Mouse (Mus musculus) cerebral cortex, adult 2 months (tissue): ENCODE results near the gene C2cd2l.

ENCODE experiments used
- whole genome bisulfite sequencing: fragments of 180-500 bp; shearing (Covaris S2); methylation state at CpG from one replicate; pipeline ENCODE4 v1.1.7; 2018; 5-methylcytosine and 5-hydroxymethylcytosine counted together

The C2cd2l gene

DNA sequence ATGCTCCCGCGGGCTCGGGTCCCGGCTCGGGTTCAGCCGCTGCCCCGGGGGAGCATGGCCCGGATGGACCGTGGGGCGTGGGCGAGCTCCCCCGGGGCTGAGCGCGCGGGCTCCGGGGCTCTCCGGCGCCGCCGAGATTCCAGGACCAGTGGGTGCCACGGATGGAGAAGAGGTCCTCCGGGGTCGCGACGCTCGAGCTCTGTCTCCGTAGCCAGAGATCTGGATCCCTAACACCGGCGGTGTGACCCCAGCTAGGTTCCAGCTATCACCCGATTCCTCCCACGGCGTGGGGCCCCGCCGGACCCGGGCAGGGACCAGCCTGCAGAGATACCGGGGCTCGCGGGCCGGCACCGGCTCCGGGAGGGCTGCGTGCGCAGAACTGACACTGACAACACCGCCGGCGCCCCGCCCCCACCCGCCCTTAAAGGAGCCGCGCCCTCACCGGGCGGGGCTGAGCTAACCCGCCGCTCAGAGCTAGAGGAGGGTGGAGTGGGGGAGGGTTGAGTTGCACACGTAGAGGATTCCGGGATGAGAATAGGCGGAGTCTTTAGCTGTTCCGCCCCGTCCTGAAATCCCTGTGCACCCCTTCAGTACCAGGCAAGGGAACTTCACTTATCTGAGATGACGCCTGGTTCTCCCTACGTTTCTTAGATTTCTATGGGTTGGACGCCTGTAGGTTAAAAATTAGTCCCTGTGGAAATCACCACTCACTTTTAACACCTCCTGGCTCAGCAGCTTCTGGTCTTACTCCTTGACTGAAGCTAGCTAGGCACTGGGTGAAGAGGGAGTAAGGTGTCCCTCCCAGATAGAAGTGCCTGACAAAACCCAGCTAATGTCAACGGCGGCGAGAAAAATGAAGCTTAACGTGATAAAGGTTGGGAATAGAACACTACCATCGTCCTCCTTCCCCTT, at the start of gene C2cd2l:
Gene C2cd2l, minus strand, starts transcription at position 399 of the 912 bp plus-strand sequence.
- WGBS = under 1% methylated on average over 67 of the region's 67 CpGs

DNA sequence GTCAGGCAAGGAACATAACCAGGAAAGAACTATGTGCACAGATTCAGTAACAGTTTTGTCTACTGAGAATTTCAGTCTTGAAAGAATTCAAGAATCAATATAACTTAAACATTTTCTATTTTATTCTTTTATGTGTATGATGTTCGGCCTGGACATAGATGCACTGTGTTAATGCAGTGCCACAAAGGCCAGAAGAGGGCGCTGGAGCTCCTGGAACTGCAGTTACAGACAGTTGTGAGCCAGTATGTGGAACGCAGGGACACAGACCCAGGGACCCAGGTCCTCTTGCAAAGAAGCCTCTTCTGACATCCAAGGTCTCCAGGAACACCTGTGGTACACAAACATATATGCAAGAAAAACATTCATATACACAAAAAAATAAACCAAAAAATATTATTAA, 44.4 kb upstream of the C2cd2l start:
- WGBS = 63% methylated on average over 3 of the region's 3 CpGs

DNA sequence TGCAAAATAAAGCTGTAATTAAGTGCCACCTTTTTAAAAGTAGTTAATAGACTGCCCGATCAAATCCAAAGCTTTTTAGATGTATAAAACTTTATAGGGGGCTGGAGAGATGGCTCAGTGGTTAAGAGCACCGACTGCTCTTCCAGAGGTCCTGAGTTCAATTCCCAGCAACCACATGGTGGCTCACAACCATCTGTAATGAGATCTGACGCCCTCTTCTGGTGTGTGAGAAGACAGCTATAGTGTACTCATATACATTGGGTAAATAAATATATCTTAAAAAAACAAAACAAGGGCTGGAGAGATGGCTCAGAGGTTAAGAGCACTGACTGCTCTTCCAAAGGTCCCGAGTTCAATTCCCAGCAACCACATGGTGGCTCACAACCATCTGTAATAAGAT, 41.8 kb upstream of the C2cd2l start:
- WGBS = 34% methylated on average over 4 of the region's 4 CpGs

GRCm38 (mm10) chr9:44361190-44361917, 41.3 kb upstream of the C2cd2l start, which contains the start of gene Vps11:
Gene Vps11 (minus strand): TSS chr9:44361670.
- WGBS = under 1% methylated on average over 44 of the region's 44 CpGs

- WGBS = 68% methylated on average over 4 of the region's 4 CpGs
These were observed 37.1 kb upstream of the C2cd2l start for GRCm38 (mm10) chr9:44357207-44357606.

DNA sequence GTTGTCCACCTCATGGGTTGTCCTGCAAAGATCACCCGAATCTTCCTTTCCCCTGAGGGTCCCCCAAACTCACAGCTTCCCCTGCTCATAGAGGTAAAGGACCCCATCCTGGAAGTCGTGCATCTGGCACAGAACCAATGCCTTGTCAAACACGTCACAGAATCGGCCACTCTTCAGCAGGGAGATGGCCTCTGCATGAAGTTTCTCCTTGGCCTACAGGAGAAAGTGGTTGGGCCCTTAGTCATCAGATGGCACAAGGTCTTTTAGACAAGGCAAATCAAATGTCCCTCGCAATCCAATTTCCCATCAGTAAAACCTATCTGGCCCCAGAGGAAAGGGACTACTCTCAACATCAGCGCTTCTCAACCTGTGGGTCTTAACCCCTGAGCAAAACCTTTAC, 33.1 kb upstream of the C2cd2l start:
- 89% methylated on average over 6 of the region's 6 CpGs for WGBS

DNA sequence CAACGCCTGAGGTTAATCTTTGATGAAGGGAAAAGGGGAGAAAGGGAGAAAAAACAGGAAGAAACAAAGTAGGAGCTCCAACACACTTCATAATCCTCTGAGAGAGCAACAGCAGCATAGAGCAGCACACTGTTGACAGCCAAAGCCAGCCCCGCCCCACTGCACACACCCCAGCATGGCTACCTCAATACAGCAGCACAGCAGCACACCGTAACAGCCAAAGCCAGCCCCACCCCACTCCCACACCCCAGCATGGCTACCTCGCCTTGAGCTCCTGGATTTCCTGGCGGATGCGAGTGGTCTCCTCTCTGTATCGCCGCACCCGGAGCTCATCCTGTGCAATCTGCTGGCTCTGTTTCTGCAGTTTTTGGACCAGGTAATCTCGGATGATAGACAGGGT, 32.3 kb upstream of the C2cd2l start:
- 87% methylated on average over 10 of the region's 10 CpGs for WGBS

DNA sequence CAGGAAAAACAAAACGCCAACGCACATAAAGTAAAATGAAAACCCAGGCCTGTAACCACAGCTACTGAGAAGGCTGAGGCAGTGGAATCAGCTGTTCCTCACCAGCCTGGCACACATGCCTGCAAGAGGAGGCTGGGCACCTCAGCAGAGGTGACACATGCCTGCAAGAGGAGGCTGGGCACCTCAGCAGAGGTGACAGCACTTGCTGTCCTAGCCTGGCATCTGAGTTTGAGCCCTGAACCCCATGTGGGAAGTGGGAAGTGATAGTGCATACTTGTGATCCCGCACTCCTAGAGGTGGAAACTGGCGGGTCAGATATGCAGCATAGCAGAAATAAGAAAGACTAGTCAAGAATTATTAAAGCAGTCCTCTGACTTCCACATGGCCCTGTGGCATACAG, 31.3 kb upstream of the C2cd2l start:
- 88% methylated on average over 4 of the region's 4 CpGs for WGBS

DNA sequence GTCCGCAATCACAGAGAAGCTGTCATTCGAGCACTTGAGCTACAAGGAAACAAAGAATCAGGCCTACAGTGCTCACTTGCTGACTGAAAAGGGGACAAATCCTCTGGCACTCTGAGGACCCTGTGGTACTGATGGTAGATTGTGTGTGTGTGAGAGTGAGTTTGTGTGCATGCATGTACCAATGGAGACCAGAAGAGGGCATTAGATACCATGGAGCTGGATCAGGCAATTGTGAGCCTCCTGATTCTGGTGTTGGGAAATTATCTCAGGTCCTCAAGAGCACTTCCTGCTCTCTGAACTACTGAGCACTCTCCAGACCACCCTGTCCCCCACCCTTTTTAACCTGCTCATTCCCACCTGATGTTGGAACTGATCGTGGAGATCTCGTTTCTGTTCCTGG, 28.5 kb upstream of the C2cd2l start:
- 96% methylated on average over 4 of the region's 4 CpGs for WGBS

DNA sequence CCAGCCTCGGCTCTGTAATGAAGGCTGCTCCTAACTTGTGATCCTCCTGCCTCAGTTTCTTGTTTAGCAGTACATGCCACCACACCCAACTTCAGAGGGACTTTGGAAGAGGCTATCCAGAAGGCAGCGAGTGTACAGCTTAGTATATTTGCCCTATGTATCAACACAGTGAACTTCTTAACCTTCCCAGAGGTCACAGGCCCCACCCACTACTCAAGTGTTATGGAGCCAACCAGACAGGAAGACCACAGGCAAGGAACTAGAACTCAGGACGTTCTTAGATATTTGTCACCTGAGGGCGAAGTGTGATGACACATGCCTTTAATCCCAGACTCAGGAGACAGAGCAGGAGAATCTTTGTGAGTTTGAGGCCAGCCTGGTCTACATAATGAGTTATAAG, 27.5 kb upstream of the C2cd2l start:
- 85% methylated on average over 4 of the region's 4 CpGs for WGBS

GRCm38 (mm10) chr9:44347166-44347565, 27.1 kb upstream of the C2cd2l start:
- 87% methylated on average over 9 of the region's 9 CpGs for WGBS

GRCm38 (mm10) chr9:44345570-44346433, 25.7 kb upstream of the C2cd2l start:
- WGBS = 70% methylated on average over 6 of the region's 6 CpGs

- under 1% methylated on average over 39 of the region's 39 CpGs for WGBS
These were observed 23.8 kb upstream of the C2cd2l start, which contains the start of gene Hmbs for GRCm38 (mm10) chr9:44343781-44344421. Gene Hmbs (minus strand): TSS chr9:44344228.

DNA sequence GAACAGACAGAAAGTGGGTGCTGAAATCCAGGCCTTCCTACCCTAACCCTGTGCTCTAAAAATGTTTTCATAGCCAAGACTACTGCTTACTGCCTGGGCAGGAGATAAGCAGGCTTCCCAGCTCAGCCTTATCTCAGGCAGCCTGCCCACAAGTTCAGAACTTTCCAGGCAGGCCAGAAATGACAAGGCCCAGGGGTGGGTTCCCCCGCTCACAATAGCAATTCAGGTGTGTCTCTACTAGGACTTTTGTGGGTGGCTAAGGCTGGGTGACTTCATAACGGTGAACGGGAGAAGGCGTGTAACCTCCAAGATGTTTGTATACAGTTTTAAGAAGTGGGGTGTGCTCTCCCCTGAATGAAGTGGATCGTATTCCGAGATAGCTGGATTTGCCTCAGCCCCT, 23.2 kb upstream of the C2cd2l start:
- 7% methylated on average over 6 of the region's 6 CpGs for WGBS

GRCm38 (mm10) chr9:44342605-44343004, 22.5 kb upstream of the C2cd2l start:
- 89% methylated on average over 1 of the region's 1 CpGs for WGBS

DNA sequence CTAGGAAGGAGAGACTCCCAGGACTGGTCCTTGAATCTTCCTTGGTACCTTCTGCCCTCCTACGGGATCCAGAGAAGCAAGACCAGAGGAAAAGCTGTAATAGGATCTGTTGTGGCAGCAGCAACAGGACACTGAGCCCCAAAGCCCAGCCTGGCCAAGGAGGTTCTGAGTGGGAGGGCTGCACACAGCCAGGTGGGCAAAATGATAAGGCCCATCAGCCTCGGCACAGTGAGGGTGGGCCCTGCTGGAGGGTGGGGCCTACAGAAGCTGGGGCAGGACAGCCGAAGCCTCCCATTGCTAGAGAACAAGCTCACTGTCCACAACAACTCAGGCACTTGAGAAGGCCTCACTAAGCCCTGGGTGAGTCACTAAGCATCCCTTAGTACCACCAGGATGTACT, 22.1 kb upstream of the C2cd2l start:
- WGBS = 73% methylated on average over 3 of the region's 3 CpGs

DNA sequence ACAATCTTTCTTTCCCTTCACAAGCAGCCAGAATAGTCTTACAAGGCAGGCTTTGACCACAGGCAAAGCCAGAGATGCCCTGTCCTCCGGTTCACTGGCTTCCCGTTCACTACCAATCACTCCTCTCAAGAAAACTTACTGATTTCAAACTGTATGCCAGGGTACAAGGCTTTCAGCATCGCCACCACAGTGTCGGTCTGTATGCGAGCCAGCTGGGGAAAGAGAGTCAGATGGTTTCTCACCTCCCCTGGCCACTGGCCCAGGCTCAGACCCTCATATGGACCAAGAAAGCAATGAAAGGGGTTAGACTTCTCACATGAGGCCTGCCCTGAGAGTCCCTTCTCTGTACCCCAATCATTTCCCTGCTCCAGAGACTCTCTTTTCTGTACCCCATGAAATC, 21.4 kb upstream of the C2cd2l start:
- WGBS = 79% methylated on average over 5 of the region's 5 CpGs

- whole genome bisulfite sequencing = 61% methylated on average over 5 of the region's 5 CpGs
These were observed 18.5 kb upstream of the C2cd2l start for GRCm38 (mm10) chr9:44338574-44338973.

DNA sequence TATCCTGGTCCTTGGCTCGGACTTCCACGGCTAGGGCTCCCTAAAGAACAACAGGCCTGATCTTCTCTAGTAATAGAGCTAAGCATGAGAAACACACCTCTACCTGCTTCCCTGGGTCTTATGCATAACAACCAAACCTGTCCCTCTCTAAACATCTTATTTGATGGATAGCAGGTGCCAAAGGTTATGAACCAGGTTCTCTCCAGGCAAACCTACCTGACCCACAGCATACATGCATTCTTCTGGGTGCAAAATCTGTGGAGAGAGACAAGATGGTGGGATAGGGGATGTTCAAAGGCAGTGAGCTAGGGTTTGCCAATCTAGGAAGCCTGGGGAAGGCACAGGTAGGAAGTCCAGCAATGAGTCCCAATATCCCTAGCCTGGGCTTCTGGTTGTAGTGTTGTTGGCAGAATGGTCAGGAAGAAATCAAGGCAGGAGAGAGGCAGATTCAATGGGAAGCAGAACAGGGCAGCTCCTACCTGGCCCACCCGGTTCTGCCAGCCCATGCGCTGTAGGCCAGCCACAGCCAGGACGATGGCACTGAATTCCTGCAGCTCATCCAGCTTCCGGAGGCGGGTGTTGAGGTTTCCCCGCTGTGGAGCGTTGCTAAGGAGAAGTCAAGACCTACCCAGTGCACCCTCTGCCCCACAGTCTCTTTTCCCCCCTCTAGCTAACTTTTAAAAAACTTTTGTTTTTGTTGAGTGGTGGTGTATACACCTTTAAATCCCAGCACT, 17.5 kb upstream of the C2cd2l start:
- WGBS = 55% methylated on average over 9 of the region's 9 CpGs

- WGBS = 53% methylated on average over 3 of the region's 3 CpGs
These were observed 16.9 kb upstream of the C2cd2l start for GRCm38 (mm10) chr9:44336964-44337363.

- WGBS = 35% methylated on average over 4 of the region's 4 CpGs
These were observed 16.4 kb upstream of the C2cd2l start for GRCm38 (mm10) chr9:44336513-44336912.
